Mouse (Mus musculus): Measurements from ENCODE around the gene Slc25a12. TPM values are rescaled to one million over a fixed set of nuclear protein-coding genes. Genes with fewer than 3 reads are reported as not detected.
A peak's percentile ranks its signal among the peaks of the same experiment; 100 is the strongest.

The Slc25a12 gene
- total RNA-seq, 2 experiments from 2014 or later: 152 to 167 TPM

DNA sequence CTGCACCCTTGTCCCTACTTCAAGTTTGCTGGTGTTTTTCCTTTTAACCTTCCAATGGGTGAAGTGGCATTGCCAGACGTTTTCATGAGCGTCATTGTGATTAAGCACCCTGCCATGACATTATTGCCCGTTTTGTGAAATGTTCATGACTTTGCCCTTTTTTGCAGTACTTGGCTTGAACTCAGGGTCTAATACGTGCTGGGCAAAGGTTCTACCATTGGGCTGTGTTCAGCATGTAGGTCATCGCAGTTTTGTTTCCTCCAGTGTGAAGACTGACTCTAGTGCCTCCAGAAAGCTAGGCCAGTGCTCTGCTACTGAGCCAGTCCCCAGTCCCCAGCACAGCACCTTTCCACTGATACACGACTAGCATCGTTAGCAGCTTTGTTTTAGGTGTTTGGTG, 111.0 kb downstream of the Slc25a12 start:
- DNase-seq (ENCODE audit: low spot score in 2 of 2): no peak

- no peak for DNase-seq (ENCODE audit: low spot score in 2 of 2)
Observed at GRCm38 (mm10) chr2:71254836-71255235, 112.7 kb downstream of the Slc25a12 start.

DNA sequence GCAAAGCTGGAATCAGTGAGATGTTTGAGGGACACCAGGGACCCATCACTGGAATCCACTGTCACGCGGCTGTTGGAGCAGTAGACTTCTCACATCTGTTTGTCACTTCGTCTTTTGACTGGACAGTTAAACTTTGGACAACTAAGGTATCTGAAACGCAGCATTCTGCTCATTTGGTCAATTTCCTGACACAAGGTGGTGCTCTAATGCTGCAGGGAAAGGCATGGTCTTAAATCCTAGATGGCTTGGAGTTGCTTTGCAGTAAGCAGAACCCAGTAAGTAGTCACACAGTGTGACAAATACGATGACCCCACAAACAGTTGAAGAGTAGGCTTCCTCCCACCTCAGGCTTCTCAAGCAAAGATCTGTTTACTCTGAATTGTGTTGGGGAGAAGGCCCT, 116.7 kb downstream of the Slc25a12 start:
- no peak for DNase-seq (ENCODE audit: low spot score in 2 of 2)

DNA sequence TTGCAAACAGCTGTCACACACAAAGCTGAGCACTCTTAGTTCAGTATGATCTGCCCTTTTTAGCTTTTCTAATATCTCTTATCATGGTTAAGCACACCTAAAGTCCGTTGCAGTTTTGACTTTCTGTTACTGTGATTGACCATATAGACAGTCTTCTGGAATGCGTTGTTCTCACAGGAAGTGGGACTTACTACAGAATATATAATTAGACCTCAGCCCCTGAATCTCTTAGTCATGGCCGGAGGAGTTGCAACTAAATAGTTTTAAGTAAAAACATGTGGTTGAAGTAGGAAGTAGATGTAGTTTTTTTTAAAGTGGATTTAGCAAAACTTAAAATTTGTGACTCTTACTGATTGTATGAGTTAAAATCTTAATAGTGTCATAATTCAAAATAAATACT, 119.5 kb downstream of the Slc25a12 start:
- no peak for DNase-seq (ENCODE audit: low spot score in 2 of 2)

GRCm38 (mm10) chr2:71246096-71246495, 121.5 kb downstream of the Slc25a12 start:
- DNase-seq (ENCODE audit: low spot score in 2 of 2): no peak

- peak; percentile 33 to 44 for DNase-seq (ENCODE audit: low spot score in 2 of 2)
Observed at GRCm38 (mm10) chr2:71245416-71245815, 122.1 kb downstream of the Slc25a12 start.

- DNase-seq (ENCODE audit: low spot score in 2 of 2): no peak
Observed at GRCm38 (mm10) chr2:71244807-71245206, 122.7 kb downstream of the Slc25a12 start.

DNA sequence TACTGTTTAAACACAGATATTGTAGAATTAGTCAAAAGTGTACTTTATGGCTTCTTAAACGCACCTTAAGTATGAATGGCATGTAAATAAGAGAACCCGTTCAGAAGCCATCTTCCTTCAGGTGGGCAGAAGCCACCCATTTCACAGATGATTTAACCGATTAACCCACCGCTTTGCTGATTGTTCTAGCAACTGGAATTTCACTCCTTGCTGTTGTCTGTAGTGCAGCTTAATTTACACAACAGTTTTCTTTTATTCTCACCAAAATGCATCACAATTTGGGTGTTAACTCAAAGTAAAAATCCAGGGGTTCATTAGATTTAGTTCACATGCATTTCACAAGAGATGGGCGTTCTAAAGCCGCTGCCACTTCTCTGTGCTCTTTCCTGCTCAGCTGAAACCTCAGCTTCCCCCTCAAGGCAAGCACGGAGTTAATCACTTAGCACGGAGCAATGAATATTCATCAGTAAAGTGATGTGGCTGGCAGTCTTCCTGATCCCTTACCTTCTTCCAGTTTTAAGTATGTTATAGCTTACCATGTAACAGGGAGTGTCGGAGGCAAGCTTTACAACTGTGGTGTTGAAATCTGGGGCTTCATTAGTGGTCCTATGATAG, 124.4 kb downstream of the Slc25a12 start:
- DNase-seq (ENCODE audit: low spot score in 2 of 2): no peak

DNA sequence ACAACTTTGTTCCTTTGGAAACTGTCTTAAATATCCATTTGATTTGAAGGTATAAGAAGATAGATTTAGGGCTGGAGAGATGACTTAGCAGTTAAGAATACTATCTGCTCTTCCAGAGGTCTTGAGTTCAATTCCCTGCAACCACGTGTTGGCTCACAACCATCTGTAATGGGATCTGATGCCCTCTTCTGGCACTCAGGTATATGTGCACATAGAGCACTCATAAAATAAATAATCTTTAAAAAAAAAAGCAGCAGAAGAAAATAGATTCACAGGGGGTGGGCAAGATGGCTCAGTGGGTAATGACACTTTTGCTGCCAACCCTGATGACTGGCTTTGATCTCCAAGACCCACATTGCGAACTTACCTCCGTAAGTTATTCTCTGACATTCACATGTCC, 125.4 kb downstream of the Slc25a12 start:
- DNase-seq (ENCODE audit: low spot score in 2 of 2): no peak

- DNase-seq (ENCODE audit: low spot score in 2 of 2): no peak
Observed at GRCm38 (mm10) chr2:71241505-71241904, 126.0 kb downstream of the Slc25a12 start.

- no peak for DNase-seq (ENCODE audit: low spot score in 2 of 2)
Observed at GRCm38 (mm10) chr2:71236009-71236408, 131.5 kb downstream of the Slc25a12 start.

GRCm38 (mm10) chr2:71235420-71235819, 132.1 kb downstream of the Slc25a12 start:
- DNase-seq (ENCODE audit: low spot score in 2 of 2): no peak

- no peak for DNase-seq (ENCODE audit: low spot score in 2 of 2)
Observed at GRCm38 (mm10) chr2:71232976-71233375, 134.6 kb downstream of the Slc25a12 start.

- no peak for DNase-seq (ENCODE audit: low spot score in 2 of 2)
Observed at GRCm38 (mm10) chr2:71231951-71232350, 135.6 kb downstream of the Slc25a12 start.

DNA sequence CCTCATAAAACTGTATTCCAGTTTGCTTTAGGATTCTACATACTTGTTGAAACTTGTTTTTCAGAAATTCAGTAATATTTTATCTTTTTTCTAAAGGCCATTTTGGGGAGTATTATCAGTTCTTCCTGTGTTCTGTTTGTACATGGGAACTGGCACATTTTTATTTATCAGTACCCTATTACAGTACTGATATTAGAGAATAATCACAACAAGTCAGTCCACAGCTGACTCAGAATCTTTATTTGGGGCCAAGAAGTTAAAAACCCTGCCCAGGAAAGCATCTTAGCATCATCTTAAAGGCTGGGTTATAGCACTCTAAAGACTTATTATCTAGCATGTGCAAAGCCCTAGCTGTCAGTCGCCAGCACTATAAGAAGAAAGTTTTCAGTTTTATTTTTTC, 137.9 kb downstream of the Slc25a12 start:
- DNase-seq (ENCODE audit: low spot score in 2 of 2): no peak

GRCm38 (mm10) chr2:71227398-71227797, 140.2 kb downstream of the Slc25a12 start:
- DNase-seq (ENCODE audit: low spot score in 2 of 2): no peak

Other genes starting within 250 kb of the Slc25a12 start
- 1 to 10 TPM in 1 of 2 experiments, under 1 TPM in 1; 0.95 to 1.0 TPM for gene Cybrd1, start 249.8 kb downstream of the Slc25a12 start, total RNA-seq (2021)
- gene Dync1i2, start 156.0 kb downstream of the Slc25a12 start, total RNA-seq (2021): 100 to 1,000 TPM; 124 to 125 TPM
- gene Hat1, start 21.2 kb upstream of the Slc25a12 start, total RNA-seq (2021): 10 to 100 TPM; 20.5 to 20.8 TPM
- 10 to 100 TPM; 15.2 to 17.2 TPM for gene Metap1d, start 85.5 kb upstream of the Slc25a12 start, total RNA-seq (2021)
- gene Dlx1, start 160.4 kb upstream of the Slc25a12 start, total RNA-seq (2021): 10 to 100 TPM; 18.5 to 20.4 TPM
- gene Dlx2, start 179.0 kb upstream of the Slc25a12 start, total RNA-seq (2021): 1 to 10 TPM; 4.7 to 6.7 TPM